Comparison of ENCODE assay signal across 13 mouse cellular contexts in the genomic region with DNA sequence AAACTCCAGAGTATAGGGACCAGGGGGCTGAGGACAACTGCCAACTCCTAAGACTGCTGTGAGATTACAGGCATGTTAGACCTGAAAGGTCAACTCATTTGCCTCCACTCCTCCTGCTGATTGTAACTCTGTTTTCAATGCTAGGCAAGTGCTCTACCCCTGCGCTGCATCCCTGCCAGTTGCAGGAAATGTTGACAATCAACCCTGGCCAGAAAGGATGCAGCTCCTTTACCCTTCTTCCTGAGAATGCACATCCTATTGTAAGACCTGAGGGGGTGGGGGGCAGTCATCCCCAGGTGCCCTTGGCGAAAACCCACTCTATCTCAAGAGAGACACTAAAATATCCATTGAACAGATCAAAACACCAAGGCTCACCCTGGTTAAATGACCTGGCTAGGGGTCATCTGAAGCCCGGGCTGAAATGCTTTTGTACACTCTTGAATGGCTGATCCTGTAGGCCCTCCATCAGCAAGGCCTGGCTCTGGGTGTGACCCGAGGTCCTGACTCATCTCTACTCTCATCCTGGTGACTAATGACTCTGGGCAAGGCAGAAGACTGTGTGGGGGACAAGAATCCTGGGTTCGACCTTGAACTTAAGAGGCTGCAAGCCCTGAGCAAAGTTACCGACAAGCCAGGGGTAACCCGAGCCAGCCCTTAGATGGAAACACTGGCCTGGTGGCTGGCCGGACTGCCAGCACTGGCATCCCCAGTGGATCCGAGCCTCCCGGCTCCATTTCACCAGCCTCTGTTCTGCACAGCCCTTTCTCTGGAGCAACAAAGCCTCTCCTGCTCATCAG. TPM values are rescaled to one million over a fixed set of nuclear protein-coding genes. Genes with fewer than 3 reads are reported as not detected.
DNase-seq lines count a peak whose midpoint lies in the region; ATAC-seq and TF ChIP-seq lines count a peak whose summit lies in the region.
"Had no signal": no experiment of that assay in that cellular context is flagged by ENCODE, and none has a peak within 500 bp of the region (broad histone marks: within the 10 kb centered on the region; RNA-seq: fewer than 3 reads in every experiment).

No protein-coding gene starts in this region.

- H3K36me3 ChIP-seq in kidney, embryonic 15.5 days = no peaks in the 10 kb centered on the region
- no peaks in the 10 kb centered on the region for H3K36me3 ChIP-seq in ES-E14 (ENCODE audit: control insufficient read depth, insufficient read depth, low read length, poor library complexity, severe bottlenecking)
- no peaks in the 10 kb centered on the region for H3K36me3 ChIP-seq in limb, embryonic 13.5 days
- H3K36me3 ChIP-seq: heart, embryonic 13.5 days had no signal

- H3K27me3 ChIP-seq in kidney, embryonic 15.5 days = no peaks in the 10 kb centered on the region
- H3K27me3 ChIP-seq in limb, embryonic 13.5 days = no peaks in the 10 kb centered on the region
- H3K27me3 ChIP-seq: heart, embryonic 13.5 days had no signal

- H3K9ac ChIP-seq in kidney, embryonic 15.5 days = no peak overlapping the region
- H3K9ac ChIP-seq in ES-E14 (ENCODE audit: insufficient read depth, low read depth, low read length, poor library complexity, severe bottlenecking) = no peak overlapping the region
- H3K9ac ChIP-seq in limb, embryonic 13.5 days = 0 out of 2 replicates have a peak overlapping the region, but pooled peaks have one; percentile 8
- H3K9ac ChIP-seq: heart, embryonic 13.5 days had no signal

- H3K4me2 ChIP-seq in kidney, embryonic 15.5 days = no peak overlapping the region
- H3K4me2 ChIP-seq in limb, embryonic 13.5 days (replicated peaks) = no peak overlapping the region; the same call in 1 of the 2 replicates
- H3K4me2 ChIP-seq: heart, embryonic 13.5 days had no signal

- intact Hi-C loops in left cerebral cortex, postnatal 10 days (cut with DNase I) = no loop called here

- H3K27ac ChIP-seq in kidney, embryonic 15.5 days = peak overlapping the region; percentile 56
- no peak overlapping the region for H3K27ac ChIP-seq in ES-E14 (ENCODE audit: insufficient read depth, low read depth, low read length, poor library complexity, severe bottlenecking)
- H3K27ac ChIP-seq in limb, embryonic 13.5 days = peak overlapping the region; percentile 78

- H3K4me1 ChIP-seq in kidney, embryonic 15.5 days = peaks cover 57% of the 10 kb centered on the region
- peaks cover 0 to 13% of the 10 kb centered on the region in 2 experiments; a peak in 2 of 4 replicates for H3K4me1 ChIP-seq in ES-E14 (ENCODE audit: control insufficient read depth in 2 of 2, insufficient read depth in 2 of 2, low read length in 2 of 2, poor library complexity in 1 of 2)
- H3K4me1 ChIP-seq in limb, embryonic 13.5 days = peaks cover 91% of the 10 kb centered on the region

- in situ Hi-C loops in ES-E14 (cut with MboI; ENCODE audit: low sequenced_read_pairs in 2 of 2, unreplicated experiment in 2 of 2) = no loop called here

- no peak for DNase-seq in kidney, adult 11 months
- no peak for DNase-seq in ES-E14 (ENCODE audit: low read depth, low spot score)
- peak; percentile 78 to 82 for DNase-seq in adrenal gland, postnatal 36 days
- DNase-seq in left cerebral cortex, postnatal 10 days (ENCODE audit: extremely low spot score in 1 of 2, low spot score in 2 of 2) = no peak
- no peak for DNase-seq in layer of hippocampus, postnatal 10 days (ENCODE audit: low spot score in 2 of 2)
- DNase-seq: kidney, adult 8-10 months; lung, postnatal 10 days; thymus, postnatal 4 days had no signal

- no peak overlapping the region for H3K4me3 ChIP-seq in kidney, embryonic 15.5 days (replicated peaks)
- H3K4me3 ChIP-seq in ES-E14 (ENCODE audit: insufficient read depth in 1 of 2, low read depth in 1 of 2, low read length in 2 of 2, poor library complexity in 1 of 2, severe bottlenecking in 1 of 2) = no peak overlapping the region
- no peak overlapping the region for H3K4me3 ChIP-seq in limb, embryonic 13.5 days
- H3K4me3 ChIP-seq: heart, embryonic 13.5 days had no signal

- no peaks in the 10 kb centered on the region for H3K9me3 ChIP-seq in kidney, embryonic 15.5 days (replicated peaks)
- no peaks in the 10 kb centered on the region for H3K9me3 ChIP-seq in ES-E14 (ENCODE audit: control insufficient read depth, insufficient read depth, low read depth, low read length)
- H3K9me3 ChIP-seq in limb, embryonic 13.5 days = no peaks in the 10 kb centered on the region
- H3K9me3 ChIP-seq: heart, embryonic 13.5 days had no signal

- WGBS in kidney, embryonic 15.5 days = 62% methylated on average over 10 of the region's 10 CpGs
- 67% methylated on average over 10 of the region's 10 CpGs for WGBS in limb, embryonic 13.5 days

- ATAC-seq in kidney, embryonic 15.5 days (replicated peaks; ENCODE audit: low FRiP score) = no peak; the same call in 1 of the 2 replicates
- no peak for ATAC-seq in limb, embryonic 13.5 days (ENCODE audit: low FRiP score, low read depth)
- no peak for ATAC-seq in megakaryocyte-erythroid progenitor cell, adult 5-6 weeks (replicated peaks; ENCODE audit: low FRiP score, low TSS enrichment, poor library complexity, severe bottlenecking)
- ATAC-seq: Patski had no signal

TF ChIP-seq in ES-E14, 5 proteins besides CTCF, POLR2A, EP300 and RAD21:
- 0 out of 2 replicates have a peak, but pooled peaks have one; percentile 8 for TF ChIP-seq MAFK (IDR thresholded peaks at IDR 0.05; ENCODE audit: insufficient read depth, low read depth, low read length)
- no peak for TF ChIP-seq HCFC1 (IDR thresholded peaks at IDR 0.05; ENCODE audit: borderline replicate concordance, insufficient read depth, low read length)

RNA-seq across cellular contexts. Expression of gene Zfp423, which starts 32.2 kb away (rescaled TPM):
- polyA plus RNA-seq in kidney, embryonic 15.5 days (2015; fragmentation: Nextera tagmentation; extraction: Ambion mirVana) = 9.2 and 10.9 TPM in 2 replicates
- total RNA-seq in ES-E14 (2012; rRNA removed) = 21.4 and 23.2 TPM in 2 replicates
- 10 to 100 TPM; 16.5 to 20.8 TPM for total RNA-seq in adrenal gland, postnatal 36 days (2021)
- polyA plus RNA-seq in limb, embryonic 13.5 days (2015; fragmentation: Nextera tagmentation; extraction: Ambion mirVana) = 26.4 and 27.2 TPM in 2 replicates
- 10 to 100 TPM; 18.2 to 26.0 TPM for total RNA-seq in left cerebral cortex, postnatal 10 days (2021)
- not detected in 2 replicates for total RNA-seq in megakaryocyte-erythroid progenitor cell, adult 5-6 weeks (2014; fragmentation: Nextera tagmentation)
- total RNA-seq in megakaryocyte-erythroid progenitor cell, adult 5-6 weeks (2017) = not detected in 2 replicates
- total RNA-seq in layer of hippocampus, postnatal 10 days (2021) = 10 to 100 TPM; 20.9 to 27.1 TPM

Comparison
In these comparisons a context has a peak if more than half of its experiments do, and no peak if none do; other contexts are left out.
1. DNase-seq: peak in adrenal gland, postnatal 36 days (2 of 2); none in kidney, adult 11 months (single experiment), ES-E14 (single experiment), left cerebral cortex, postnatal 10 days (0 of 2) and layer of hippocampus, postnatal 10 days (0 of 2).
2. RNA of gene Zfp423, which starts 32.2 kb away (total RNA-seq): 20.9 to 27.1 TPM in layer of hippocampus, postnatal 10 days, 18.2 to 26.0 TPM in left cerebral cortex, postnatal 10 days, 21.4 to 23.2 TPM in ES-E14 and 16.5 to 20.8 TPM in adrenal gland, postnatal 36 days; not detected in megakaryocyte-erythroid progenitor cell, adult 5-6 weeks; every median in the first group is over 10 times any median in the second.